Mouse (Mus musculus): ENCODE measurements around the gene Itm2b.

Gene Itm2b

GRCm38 (mm10) chr14:73323965-73324364 is 61.1 kb downstream of the Itm2b start:
- no peak for ATAC-seq (ENCODE audit: low TSS enrichment)

GRCm38 (mm10) chr14:73322142-73322541 is 62.9 kb downstream of the Itm2b start:
- ATAC-seq (ENCODE audit: low TSS enrichment): no peak

- ATAC-seq (ENCODE audit: low TSS enrichment): no peak
Observed at GRCm38 (mm10) chr14:73316933-73317332, 68.2 kb downstream of the Itm2b start.

- ATAC-seq (ENCODE audit: low TSS enrichment): no peak
Observed at GRCm38 (mm10) chr14:73313864-73314263, 71.2 kb downstream of the Itm2b start.

- ATAC-seq (ENCODE audit: low TSS enrichment): no peak
Observed at GRCm38 (mm10) chr14:73313396-73313795, 71.7 kb downstream of the Itm2b start.

- no peak for ATAC-seq (ENCODE audit: low TSS enrichment)
Observed at GRCm38 (mm10) chr14:73312909-73313308, 72.2 kb downstream of the Itm2b start.

All from frontal cortex, adult (tissue).